Mouse (Mus musculus) midbrain, embryonic 13.5 days (tissue): ENCODE measurements around the gene Evi5. TPM values are rescaled to one million over a fixed set of nuclear protein-coding genes. Genes with fewer than 3 reads are reported as not detected.

Source experiments
- polyA plus RNA-seq: library from polyadenylated mRNA; unstranded; fragments of >200 nt; fragmentation: Nextera tagmentation; extraction: Ambion mirVana; gene quantifications from 2 replicates; pipeline ENCODE4 v1.2.1, GENCODE M21; 2015

Evi5 gene
- polyA plus RNA-seq, 1 experiment from 2014 or later, result 44.3 TPM

Other genes starting within 250 kb of the Evi5 start
- not detected in 2 replicates for gene Gfi1, start 149.1 kb downstream of the Evi5 start, polyA plus RNA-seq
- 0.12 TPM in 1 of 2 replicates, not detected in the other for gene Ube2d2b, start 45.0 kb downstream of the Evi5 start, polyA plus RNA-seq
- 68.4 and 73.7 TPM in 2 replicates for gene Rpl5, start 25.4 kb upstream of the Evi5 start, polyA plus RNA-seq
- gene Fam69a, start 112.0 kb upstream of the Evi5 start, polyA plus RNA-seq, result 36.0 and 38.7 TPM in 2 replicates
- 140 and 146 TPM in 2 replicates for gene Mtf2, start 190.6 kb upstream of the Evi5 start, polyA plus RNA-seq